ENCODE assay signal across 8 mouse cellular contexts in the genomic region with DNA sequence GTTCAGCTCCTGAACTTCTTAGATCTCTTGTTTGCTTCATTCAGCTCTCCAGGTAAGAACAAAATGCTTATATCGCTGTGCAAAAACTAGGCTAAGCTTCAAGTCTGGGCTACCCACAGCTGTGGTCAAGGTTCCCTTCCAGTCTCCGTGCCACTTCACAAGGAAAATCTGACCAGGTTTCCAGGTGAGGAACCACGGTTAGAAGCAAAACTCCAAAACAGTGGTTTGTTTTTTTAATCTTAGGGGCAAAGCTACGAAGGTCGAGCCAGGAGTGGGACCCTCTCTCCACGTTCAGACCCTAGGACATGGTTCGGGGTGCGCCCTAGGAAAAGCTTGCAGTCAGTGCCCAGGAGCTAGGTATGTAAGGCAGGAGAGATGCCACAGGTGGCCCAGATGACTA. TPM values are rescaled to one million over a fixed set of nuclear protein-coding genes. Genes with fewer than 3 reads are reported as not detected.
DNase-seq lines count a peak whose midpoint lies in the region; ATAC-seq and TF ChIP-seq lines count a peak whose summit lies in the region.

No protein-coding gene starts in this region.

- TF ChIP-seq CTCF in G1E (IDR thresholded peaks at IDR 0.05; ENCODE audit: low read depth, low read length) = no peak

- H3K27me3 ChIP-seq in heart, embryonic 16.5 days (ENCODE audit: control insufficient read depth, insufficient read depth, low read length) = no peaks in the 10 kb centered on the region
- H3K27me3 ChIP-seq in G1E (ENCODE audit: insufficient read depth, low read length) = no peaks in the 10 kb centered on the region; the same call in 1 of the 2 replicates
- no peaks in the 10 kb centered on the region for H3K27me3 ChIP-seq in hindbrain, embryonic 12.5 days
- H3K27me3 ChIP-seq in midbrain, embryonic 12.5 days = peaks cover 18% of the 10 kb centered on the region

- intact Hi-C loops in heart, postnatal 14 days (cut with DNase I) = loop anchor here (2.0 kb wide), 1 partner anchor 56 kb away; no protein-coding TSS in a partner anchor

- no peaks in the 10 kb centered on the region for H3K36me3 ChIP-seq in heart, embryonic 16.5 days (ENCODE audit: control insufficient read depth, insufficient read depth)
- peaks cover 8% of the 10 kb centered on the region for H3K36me3 ChIP-seq in G1E (replicated peaks)
- H3K36me3 ChIP-seq in hindbrain, embryonic 12.5 days = no peaks in the 10 kb centered on the region
- no peaks in the 10 kb centered on the region for H3K36me3 ChIP-seq in midbrain, embryonic 12.5 days

- H3K27ac ChIP-seq in heart, embryonic 16.5 days (ENCODE audit: low read length) = peak overlapping the region; percentile 98
- no peak overlapping the region for H3K27ac ChIP-seq in hindbrain, embryonic 12.5 days
- H3K27ac ChIP-seq in midbrain, embryonic 12.5 days (replicated peaks) = no peak overlapping the region

- no peaks in the 10 kb centered on the region for H3K9me3 ChIP-seq in heart, embryonic 16.5 days (replicated peaks; ENCODE audit: control insufficient read depth, low read length)
- H3K9me3 ChIP-seq in G1E (replicated peaks) = no peaks in the 10 kb centered on the region
- H3K9me3 ChIP-seq in hindbrain, embryonic 12.5 days (replicated peaks) = no peaks in the 10 kb centered on the region
- H3K9me3 ChIP-seq in midbrain, embryonic 12.5 days = no peaks in the 10 kb centered on the region

- peak overlapping the region; percentile 95 for H3K4me3 ChIP-seq in heart, embryonic 16.5 days (ENCODE audit: low read length)
- H3K4me3 ChIP-seq in G1E (ENCODE audit: low read depth, low read length) = peak overlapping the region; percentile 89
- peak overlapping the region; percentile 83 for H3K4me3 ChIP-seq in hindbrain, embryonic 12.5 days
- H3K4me3 ChIP-seq in midbrain, embryonic 12.5 days = peak overlapping the region; percentile 85

- H3K9ac ChIP-seq in heart, embryonic 16.5 days (ENCODE audit: low read length) = peak overlapping the region; percentile 98
- H3K9ac ChIP-seq in hindbrain, embryonic 12.5 days = peak overlapping the region; percentile 90
- peak overlapping the region; percentile 88 for H3K9ac ChIP-seq in midbrain, embryonic 12.5 days (replicated peaks)

- 14% methylated on average over 8 of the region's 8 CpGs for WGBS in heart, embryonic 16.5 days
- WGBS in hindbrain, embryonic 12.5 days = 15% methylated on average over 8 of the region's 8 CpGs
- 18% methylated on average over 8 of the region's 8 CpGs for WGBS in midbrain, embryonic 12.5 days

- H3K4me2 ChIP-seq in heart, embryonic 16.5 days (ENCODE audit: low read depth, low read length) = peak overlapping the region; percentile 73
- H3K4me2 ChIP-seq in hindbrain, embryonic 12.5 days (replicated peaks) = peak overlapping the region; percentile 91
- peak overlapping the region; percentile 87 for H3K4me2 ChIP-seq in midbrain, embryonic 12.5 days (replicated peaks)

- peaks cover 36% of the 10 kb centered on the region for H3K4me1 ChIP-seq in heart, embryonic 16.5 days (ENCODE audit: control insufficient read depth, insufficient read depth, low read length)
- H3K4me1 ChIP-seq in G1E (ENCODE audit: insufficient read depth, low read depth, low read length) = peaks cover 38% of the 10 kb centered on the region
- H3K4me1 ChIP-seq in hindbrain, embryonic 12.5 days = peaks cover 37% of the 10 kb centered on the region
- peaks cover 32% of the 10 kb centered on the region for H3K4me1 ChIP-seq in midbrain, embryonic 12.5 days

- ATAC-seq in heart, embryonic 16.5 days (replicated peaks; ENCODE audit: extremely low read depth, insufficient read depth, low FRiP score) = no peak
- no peak for ATAC-seq in G1E (ENCODE audit: extremely low read depth, insufficient number of reproducible peaks, low FRiP score, poor library complexity, severe bottlenecking)
- no peak for ATAC-seq in hindbrain, embryonic 12.5 days (ENCODE audit: low FRiP score)
- no peak for ATAC-seq in midbrain, embryonic 12.5 days (ENCODE audit: low FRiP score, low read depth)

- no peak for DNase-seq in heart, postnatal 14 days
- no peak for DNase-seq in G1E (ENCODE audit: low spot score)
- DNase-seq in cerebellum, postnatal 25 days = no peak
- no peak for DNase-seq in ovary, postnatal 10 days (ENCODE audit: low spot score)
- DNase-seq in ovary, postnatal 36 days (ENCODE audit: low spot score) = no peak

RNA-seq across cellular contexts. Expression of gene Wwc2, which starts 1.5 kb away (rescaled TPM):
- polyA plus RNA-seq in heart, embryonic 16.5 days (2015; fragmentation: Nextera tagmentation; extraction: Ambion mirVana) = 10.1 and 12.1 TPM in 2 replicates
- 10 to 100 TPM; 33.2 to 33.4 TPM for total RNA-seq in heart, postnatal 14 days (2021)
- total RNA-seq in G1E (2014; fragmentation: Nextera tagmentation) (7.8 and 8.1 TPM in 2 replicates), G1E (2017) (3.5 and 4.0 TPM in 2 replicates)
- 7.4 and 7.5 TPM in 2 replicates for polyA plus RNA-seq in G1E (2012)
- polyA plus RNA-seq in hindbrain, embryonic 12.5 days (2016; fragmentation: Nextera tagmentation; extraction: Ambion mirVana) = 15.3 and 15.7 TPM in 2 replicates
- polyA plus RNA-seq in midbrain, embryonic 12.5 days (2016; fragmentation: Nextera tagmentation; extraction: Ambion mirVana) = 9.9 and 10.0 TPM in 2 replicates
